Mouse (Mus musculus): ENCODE measurements at regions not wholly inside any gene's neighbourhood (a gene's known extent, or its start where the extent isn't known, plus 50 kb on each side); places are given as distances from the start of the nearest gene placed in this dataset.

DNA sequence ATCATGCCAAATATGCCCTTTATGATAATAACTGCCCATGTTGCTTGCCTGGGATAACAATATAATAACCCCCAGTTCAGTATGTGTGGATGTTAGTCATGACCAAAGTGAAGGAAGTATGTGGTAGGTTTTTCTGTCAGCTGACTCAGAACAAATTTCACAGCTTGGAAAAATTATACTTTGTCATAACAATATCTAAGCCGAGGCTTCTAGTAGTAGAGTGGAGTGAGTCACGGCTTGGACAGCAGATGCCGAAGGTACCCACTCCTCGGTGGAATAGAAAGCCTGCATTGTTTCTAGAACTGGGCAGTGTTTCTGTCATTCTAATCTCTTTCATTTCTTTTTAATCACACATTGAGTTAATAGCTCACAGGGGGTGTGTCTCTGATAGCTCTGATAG is 236.3 kb upstream of the Kcnip4 start:
- Histone ChIP-seq H3K36me3 (no peaks in the 10 kb centered on the region), H3K4me3 (no peak overlapping the region), H3K9me3 (no peaks in the 10 kb centered on the region), H3K27ac (no peak overlapping the region), H3K9ac (no peak overlapping the region), H3K4me1 (no peaks in the 10 kb centered on the region), H3K27me3 (replicated peaks) (no peaks in the 10 kb centered on the region), H3K4me2 (replicated peaks) (no peak overlapping the region)
- WGBS: 82% methylated on average over 4 of the region's 4 CpGs
- ATAC-seq (ENCODE audit: low FRiP score, low read depth): no peak

DNA sequence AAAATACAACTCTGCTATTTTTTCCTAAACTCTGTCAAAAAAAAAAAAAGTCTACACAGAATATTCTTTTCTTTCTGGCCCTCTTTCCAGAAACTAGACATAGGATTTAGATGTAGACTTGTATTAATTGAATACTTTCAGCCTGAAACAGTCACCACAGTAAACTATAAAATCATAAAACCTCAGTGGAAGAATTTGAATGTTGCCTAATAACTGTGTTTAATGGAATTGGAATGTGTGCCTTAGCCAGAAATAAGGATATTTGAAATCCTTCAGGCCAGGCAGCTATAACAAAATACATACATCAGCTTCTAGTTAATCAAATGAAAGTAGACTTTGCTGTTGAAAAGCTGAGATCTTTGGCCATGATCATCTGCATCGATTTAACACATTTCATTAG is 230.8 kb upstream of the Kcnip4 start:
- Histone ChIP-seq H3K27me3 (replicated peaks) (no peaks in the 10 kb centered on the region), H3K27ac (no peak overlapping the region), H3K36me3 (no peaks in the 10 kb centered on the region), H3K4me2 (replicated peaks) (no peak overlapping the region), H3K9ac (no peak overlapping the region), H3K9me3 (no peaks in the 10 kb centered on the region), H3K4me1 (no peaks in the 10 kb centered on the region), H3K4me3 (no peak overlapping the region)
- WGBS: 89% methylated on average over 1 of the region's 1 CpGs
- ATAC-seq (ENCODE audit: low FRiP score, low read depth): no peak

DNA sequence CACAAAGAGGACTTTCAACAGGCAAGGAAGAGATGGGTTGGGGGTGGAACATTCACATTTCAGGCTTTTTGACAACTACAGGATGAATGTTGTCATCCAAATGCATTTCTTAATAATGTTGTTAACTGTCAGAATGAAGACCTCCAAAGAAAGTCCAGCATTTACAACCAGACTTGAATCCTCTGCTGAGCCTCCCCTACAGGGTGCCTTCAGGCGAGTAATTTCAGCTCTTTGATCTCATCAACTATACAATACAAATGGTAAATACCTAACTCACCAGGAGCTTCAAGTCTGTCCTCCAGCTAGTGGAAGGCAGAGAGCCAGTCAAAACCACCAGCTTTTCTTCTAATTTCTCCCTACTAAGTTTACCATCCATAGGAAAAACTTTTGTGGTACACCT is 187.9 kb upstream of the Kcnip4 start:
- WGBS: 13% methylated on average over 1 of the region's 1 CpGs
- H3K4me2 ChIP-seq (replicated peaks): no peak overlapping the region
- H3K9ac ChIP-seq: no peak overlapping the region
- H3K4me3 ChIP-seq: no peak overlapping the region
- H3K4me1 ChIP-seq: no peaks in the 10 kb centered on the region
- H3K9me3 ChIP-seq: no peaks in the 10 kb centered on the region
- no peaks in the 10 kb centered on the region for H3K27me3 ChIP-seq (replicated peaks)
- no peak for ATAC-seq (ENCODE audit: low FRiP score, low read depth)
- H3K36me3 ChIP-seq: no peaks in the 10 kb centered on the region
- no peak overlapping the region for H3K27ac ChIP-seq

DNA sequence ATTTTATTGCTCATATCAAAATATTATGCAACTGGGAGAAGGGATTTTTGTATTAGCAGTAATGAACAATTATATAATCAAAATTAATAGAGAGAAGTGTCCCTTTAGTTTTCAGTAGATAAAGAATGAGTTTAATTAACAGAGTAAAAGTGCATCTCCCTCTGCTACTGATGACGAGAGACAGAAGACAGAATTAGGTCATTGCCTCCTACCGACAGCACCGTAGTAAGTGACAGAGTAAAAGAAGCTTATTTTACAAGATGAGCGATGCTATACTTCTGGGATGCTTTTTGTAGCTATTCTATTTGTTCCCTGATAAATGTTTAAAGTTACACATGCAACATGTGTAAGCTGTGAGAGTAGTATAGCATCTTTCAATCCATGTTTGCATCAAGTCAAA is 157.4 kb upstream of the Kcnip4 start:
- Histone ChIP-seq H3K27ac (no peak overlapping the region), H3K4me1 (no peaks in the 10 kb centered on the region), H3K9me3 (no peaks in the 10 kb centered on the region), H3K4me3 (no peak overlapping the region), H3K36me3 (no peaks in the 10 kb centered on the region), H3K27me3 (replicated peaks) (no peaks in the 10 kb centered on the region), H3K4me2 (replicated peaks) (no peak overlapping the region), H3K9ac (no peak overlapping the region)
- ATAC-seq (ENCODE audit: low FRiP score, low read depth): no peak
- 91% methylated on average over 4 of the region's 4 CpGs for WGBS

DNA sequence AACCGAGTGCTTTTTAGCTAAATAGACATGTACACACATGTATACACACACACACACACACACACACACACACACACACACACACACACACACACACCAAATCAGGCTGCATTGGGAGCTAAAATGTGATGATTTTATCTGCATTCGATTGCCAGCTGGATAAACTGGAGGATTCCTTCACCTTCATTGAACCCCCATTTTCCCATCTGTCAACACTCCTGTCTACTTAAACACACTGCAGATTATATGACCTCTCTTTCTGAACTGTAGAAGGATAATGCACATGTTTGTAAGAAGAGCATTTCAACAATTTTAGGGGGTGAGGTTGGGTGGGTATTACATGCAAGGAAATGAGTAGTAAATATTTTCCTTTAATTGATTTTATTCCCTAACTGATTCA is 156.8 kb upstream of the Kcnip4 start:
- Histone ChIP-seq H3K36me3 (no peaks in the 10 kb centered on the region), H3K9me3 (no peaks in the 10 kb centered on the region), H3K4me1 (no peaks in the 10 kb centered on the region), H3K27ac (no peak overlapping the region), H3K4me2 (replicated peaks) (no peak overlapping the region), H3K9ac (no peak overlapping the region), H3K4me3 (no peak overlapping the region), H3K27me3 (replicated peaks) (no peaks in the 10 kb centered on the region)
- ATAC-seq (ENCODE audit: low FRiP score, low read depth): no peak
- 84% methylated on average over 2 of the region's 2 CpGs for WGBS

DNA sequence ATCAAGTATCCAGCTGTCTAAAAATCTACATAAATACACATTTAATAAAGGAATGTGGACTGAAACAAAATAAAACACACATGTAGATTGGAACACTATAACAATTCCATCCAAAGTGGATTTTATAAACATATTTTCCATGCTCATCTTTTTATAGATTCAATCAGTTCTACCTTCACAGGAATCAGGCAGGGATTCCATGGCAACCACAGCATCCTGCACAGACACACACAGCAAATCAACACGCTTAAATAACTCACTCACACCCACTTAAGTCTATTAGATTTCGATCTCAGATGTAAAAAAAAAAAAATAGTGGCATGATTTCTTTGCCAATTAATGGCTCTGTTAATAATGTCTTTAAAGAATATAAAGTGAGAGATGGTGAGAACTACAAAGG is 151.2 kb upstream of the Kcnip4 start:
- ATAC-seq (ENCODE audit: low FRiP score, low read depth): no peak
- no peak overlapping the region for H3K4me3 ChIP-seq
- H3K9me3 ChIP-seq: no peaks in the 10 kb centered on the region
- no peaks in the 10 kb centered on the region for H3K27me3 ChIP-seq (replicated peaks)
- H3K36me3 ChIP-seq: no peaks in the 10 kb centered on the region
- 80% methylated on average over 2 of the region's 2 CpGs for WGBS
- no peak overlapping the region for H3K9ac ChIP-seq
- no peak overlapping the region for H3K4me2 ChIP-seq (replicated peaks)
- no peaks in the 10 kb centered on the region for H3K4me1 ChIP-seq
- H3K27ac ChIP-seq: no peak overlapping the region

DNA sequence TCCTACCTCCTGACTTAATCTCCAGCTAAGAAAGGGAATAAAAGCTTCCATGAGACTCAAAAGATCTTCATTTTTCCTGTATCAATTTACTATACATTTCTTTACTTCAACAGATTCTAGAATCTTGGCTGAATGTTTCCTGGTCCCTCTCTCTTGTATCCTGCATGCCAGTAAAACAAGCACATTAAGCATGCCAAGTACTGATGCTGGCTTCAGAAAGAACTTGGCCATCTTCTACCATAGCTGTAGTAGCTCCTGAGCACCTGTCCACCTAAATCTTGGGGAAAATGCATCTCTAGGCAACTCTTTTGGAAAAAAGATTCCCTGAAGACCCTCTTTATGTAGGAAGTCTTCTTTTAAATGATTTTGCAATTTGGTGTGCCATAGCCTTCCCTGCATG is 140.5 kb upstream of the Kcnip4 start:
- no peak for ATAC-seq (ENCODE audit: low FRiP score, low read depth)
- H3K4me1 ChIP-seq: no peaks in the 10 kb centered on the region
- H3K9ac ChIP-seq: no peak overlapping the region
- no peak overlapping the region for H3K4me3 ChIP-seq
- no peaks in the 10 kb centered on the region for H3K9me3 ChIP-seq
- H3K27ac ChIP-seq: no peak overlapping the region
- no peaks in the 10 kb centered on the region for H3K36me3 ChIP-seq
- no peaks in the 10 kb centered on the region for H3K27me3 ChIP-seq (replicated peaks)
- H3K4me2 ChIP-seq (replicated peaks): no peak overlapping the region

DNA sequence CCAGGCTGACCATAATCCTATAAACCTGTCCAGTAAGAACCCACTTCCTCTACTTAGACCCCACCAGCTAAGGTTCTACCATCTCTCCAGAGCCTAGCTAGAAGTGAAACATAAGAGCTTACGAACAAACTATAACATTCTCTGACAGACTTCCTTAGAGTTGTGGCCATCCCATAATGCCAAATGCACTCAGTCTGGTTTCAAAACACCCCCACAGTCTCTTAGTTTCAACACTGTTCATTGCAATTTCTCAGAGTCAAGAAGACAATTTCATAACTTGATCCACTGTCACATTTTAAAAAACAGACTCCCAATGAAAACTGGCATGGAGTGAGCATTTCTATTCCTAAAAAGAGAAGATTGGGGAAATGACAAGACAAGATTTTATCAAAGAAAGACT is 139.2 kb upstream of the Kcnip4 start:
- ATAC-seq (ENCODE audit: low FRiP score, low read depth): no peak
- no peak overlapping the region for H3K27ac ChIP-seq
- no peaks in the 10 kb centered on the region for H3K9me3 ChIP-seq
- WGBS: 79% methylated on average over 1 of the region's 1 CpGs
- no peak overlapping the region for H3K9ac ChIP-seq
- H3K4me2 ChIP-seq (replicated peaks): no peak overlapping the region
- no peaks in the 10 kb centered on the region for H3K4me1 ChIP-seq
- H3K27me3 ChIP-seq (replicated peaks): no peaks in the 10 kb centered on the region
- no peak overlapping the region for H3K4me3 ChIP-seq
- H3K36me3 ChIP-seq: no peaks in the 10 kb centered on the region

DNA sequence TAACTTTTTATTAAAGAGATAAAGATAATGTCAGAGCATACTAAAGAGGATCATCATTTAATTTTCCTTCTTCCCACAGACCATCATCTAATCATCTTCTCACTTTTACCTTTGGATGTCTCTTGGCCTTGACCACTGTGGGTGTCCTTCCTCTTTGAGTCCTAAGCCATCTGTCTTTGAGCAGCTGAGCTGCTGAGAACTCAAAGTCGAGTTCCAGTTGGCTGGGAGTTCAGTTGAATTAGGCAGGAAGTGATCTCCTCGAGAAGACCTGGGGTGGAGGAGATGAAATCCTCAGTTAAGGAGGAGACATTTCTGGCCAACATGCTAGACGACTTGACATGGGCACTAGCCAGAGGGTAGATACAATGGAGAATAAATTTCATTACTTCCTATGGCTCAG is 137.4 kb upstream of the Kcnip4 start:
- 68% methylated on average over 3 of the region's 3 CpGs for WGBS
- ATAC-seq (ENCODE audit: low FRiP score, low read depth): no peak
- H3K4me1 ChIP-seq: no peaks in the 10 kb centered on the region
- no peaks in the 10 kb centered on the region for H3K9me3 ChIP-seq
- H3K4me2 ChIP-seq (replicated peaks): no peak overlapping the region
- no peaks in the 10 kb centered on the region for H3K36me3 ChIP-seq
- H3K4me3 ChIP-seq: no peak overlapping the region
- no peaks in the 10 kb centered on the region for H3K27me3 ChIP-seq (replicated peaks)
- H3K27ac ChIP-seq: no peak overlapping the region
- no peak overlapping the region for H3K9ac ChIP-seq

DNA sequence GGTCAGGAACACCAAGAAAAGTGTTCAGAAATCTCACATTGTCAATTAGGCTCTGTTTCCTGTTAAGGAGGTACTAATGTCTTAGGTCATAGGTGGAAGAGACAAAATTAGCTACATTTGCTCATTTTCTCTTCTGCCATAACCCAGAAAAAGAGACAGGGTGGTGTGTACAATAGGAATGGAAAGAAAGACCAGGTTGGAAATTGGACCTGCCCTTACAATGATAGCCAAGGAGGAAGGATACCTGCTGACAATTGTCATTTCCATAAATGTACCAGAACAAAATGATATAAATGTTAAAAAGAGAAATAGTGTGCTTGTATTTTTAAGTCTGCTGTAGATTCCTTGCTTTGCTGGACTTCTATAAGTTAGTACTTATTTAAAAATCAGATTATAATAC is 135.9 kb upstream of the Kcnip4 start:
- Histone ChIP-seq H3K9me3 (no peaks in the 10 kb centered on the region), H3K27me3 (replicated peaks) (no peaks in the 10 kb centered on the region), H3K4me3 (no peak overlapping the region), H3K4me2 (replicated peaks) (no peak overlapping the region), H3K9ac (no peak overlapping the region), H3K4me1 (no peaks in the 10 kb centered on the region), H3K27ac (no peak overlapping the region), H3K36me3 (no peaks in the 10 kb centered on the region)
- ATAC-seq (ENCODE audit: low FRiP score, low read depth): no peak

DNA sequence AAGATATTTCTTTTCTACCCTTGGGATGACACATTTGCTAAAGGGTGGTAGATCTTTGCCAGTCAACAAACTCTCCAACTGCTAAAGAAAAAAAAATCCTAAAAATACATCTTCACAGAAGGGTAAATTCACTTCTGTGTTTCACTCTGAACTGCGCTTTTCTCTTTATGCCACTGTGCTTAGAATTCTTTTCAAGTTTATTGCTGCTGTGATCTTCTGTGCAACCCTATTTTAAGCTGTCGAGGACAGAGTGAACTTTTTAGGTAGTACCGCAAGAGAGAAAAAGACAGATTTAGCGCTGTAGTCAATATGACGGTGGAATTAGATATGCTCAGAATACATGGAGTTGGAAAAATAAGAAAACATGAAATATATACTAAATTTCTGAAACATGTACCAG is 126.2 kb upstream of the Kcnip4 start:
- H3K36me3 ChIP-seq: no peaks in the 10 kb centered on the region
- no peaks in the 10 kb centered on the region for H3K27me3 ChIP-seq (replicated peaks)
- no peak overlapping the region for H3K4me2 ChIP-seq (replicated peaks)
- no peaks in the 10 kb centered on the region for H3K4me1 ChIP-seq
- no peak for ATAC-seq (ENCODE audit: low FRiP score, low read depth)
- no peak overlapping the region for H3K4me3 ChIP-seq
- no peak overlapping the region for H3K27ac ChIP-seq
- 92% methylated on average over 5 of the region's 5 CpGs for WGBS
- H3K9me3 ChIP-seq: no peaks in the 10 kb centered on the region
- no peak overlapping the region for H3K9ac ChIP-seq

DNA sequence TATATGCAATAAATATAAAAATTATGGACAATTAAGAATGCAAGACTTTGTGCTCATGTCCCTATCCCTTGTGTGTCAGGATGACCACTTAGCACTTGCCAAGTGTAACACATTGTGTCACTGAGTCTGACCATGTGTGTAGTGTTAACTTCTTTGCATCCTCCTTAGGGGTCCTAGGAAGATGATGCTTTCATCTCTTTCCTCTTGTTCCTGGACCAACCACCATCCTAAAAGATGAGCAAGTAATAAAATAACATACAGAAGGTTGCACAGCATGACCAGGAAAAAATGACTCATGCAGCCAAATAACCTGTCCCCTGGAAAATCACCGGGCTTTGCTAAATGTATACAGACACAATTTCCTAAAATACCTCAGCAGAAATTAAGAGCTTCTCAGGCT is 121.1 kb upstream of the Kcnip4 start:
- WGBS: 88% methylated on average over 1 of the region's 1 CpGs
- no peak for ATAC-seq (ENCODE audit: low FRiP score, low read depth)
- H3K9me3 ChIP-seq: no peaks in the 10 kb centered on the region
- H3K36me3 ChIP-seq: no peaks in the 10 kb centered on the region
- H3K27ac ChIP-seq: no peak overlapping the region
- no peak overlapping the region for H3K9ac ChIP-seq
- H3K4me1 ChIP-seq: no peaks in the 10 kb centered on the region
- no peak overlapping the region for H3K4me3 ChIP-seq
- H3K27me3 ChIP-seq (replicated peaks): no peaks in the 10 kb centered on the region
- no peak overlapping the region for H3K4me2 ChIP-seq (replicated peaks)

DNA sequence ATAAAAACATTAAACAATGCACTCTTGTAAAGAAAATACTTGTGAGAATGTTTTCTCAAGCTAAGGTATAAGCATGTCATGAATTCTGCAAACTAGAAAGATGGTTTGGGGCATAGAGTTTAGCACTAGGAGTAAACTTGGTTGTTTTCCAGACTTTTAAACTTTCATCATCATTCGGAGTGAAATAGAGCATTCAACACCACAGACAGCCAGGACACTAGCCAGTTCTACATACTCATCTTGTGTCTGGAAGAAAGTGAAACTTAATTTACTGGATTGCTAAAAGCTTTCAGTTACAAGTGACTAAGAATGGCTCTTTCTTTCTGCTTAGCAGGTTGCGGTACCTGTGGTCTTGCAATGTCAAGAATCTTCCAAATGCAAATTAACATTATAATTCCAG is 119.9 kb upstream of the Kcnip4 start:
- no peak for ATAC-seq (ENCODE audit: low FRiP score, low read depth)
- no peaks in the 10 kb centered on the region for H3K27me3 ChIP-seq (replicated peaks)
- H3K4me1 ChIP-seq: no peaks in the 10 kb centered on the region
- H3K9me3 ChIP-seq: no peaks in the 10 kb centered on the region
- no peak overlapping the region for H3K27ac ChIP-seq
- no peak overlapping the region for H3K9ac ChIP-seq
- no peak overlapping the region for H3K4me3 ChIP-seq
- no peaks in the 10 kb centered on the region for H3K36me3 ChIP-seq
- no peak overlapping the region for H3K4me2 ChIP-seq (replicated peaks)
- 91% methylated on average over 2 of the region's 2 CpGs for WGBS

DNA sequence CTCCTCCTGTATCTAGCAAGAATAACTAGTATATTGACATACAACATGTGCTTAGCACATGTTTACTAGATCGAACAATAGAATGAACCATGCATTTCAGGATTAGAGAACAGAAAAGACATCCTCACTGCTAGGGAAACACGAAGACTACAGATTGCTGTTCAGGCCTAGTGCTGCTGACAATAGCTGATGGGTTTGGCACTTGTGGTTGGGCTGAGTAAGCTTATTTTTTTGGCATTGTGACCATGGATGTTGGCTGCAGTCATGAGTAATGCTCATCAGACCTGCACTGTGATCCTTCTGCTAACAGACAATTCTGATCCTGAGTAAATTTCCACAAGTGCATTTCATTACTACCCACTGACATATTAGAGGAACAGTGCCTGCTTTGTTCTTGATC is 117.7 kb upstream of the Kcnip4 start:
- H3K9ac ChIP-seq: no peak overlapping the region
- H3K9me3 ChIP-seq: no peaks in the 10 kb centered on the region
- no peak overlapping the region for H3K27ac ChIP-seq
- H3K27me3 ChIP-seq (replicated peaks): no peaks in the 10 kb centered on the region
- no peak overlapping the region for H3K4me3 ChIP-seq
- no peaks in the 10 kb centered on the region for H3K36me3 ChIP-seq
- no peaks in the 10 kb centered on the region for H3K4me1 ChIP-seq
- 78% methylated on average over 2 of the region's 2 CpGs for WGBS
- no peak for ATAC-seq (ENCODE audit: low FRiP score, low read depth)
- H3K4me2 ChIP-seq (replicated peaks): no peak overlapping the region
